Mouse (Mus musculus) frontal cortex, adult 2 months (tissue): ENCODE measurements around the gene Wfikkn2. TPM values are rescaled to one million over a fixed set of nuclear protein-coding genes. Genes with fewer than 3 reads are reported as not detected.
A peak's percentile ranks its signal among the peaks of the same experiment; 100 is the strongest.

Source experiments
- DNase-seq, 2 experiments: peaks; one replicate each; pipeline ENCODE4 v3.0.0; 2022; ENCODE audit warnings: low spot score in 1 of 2; ENCODE audit errors: extremely low spot score in 1 of 2
- polyA plus RNA-seq: library from polyadenylated mRNA; depleted of rRNA; stranded (reverse); fragments of >200 nt; gene quantifications from 2 replicates; pipeline ENCODE4 v1.2.3, GENCODE M21; 2012

The Wfikkn2 gene
- polyA plus RNA-seq, 1 experiment, result 1.3 TPM

- DNase-seq, result peak in 1 of 2 experiments; percentile 72
These were observed 19.5 kb upstream of the Wfikkn2 start for GRCm38 (mm10) chr11:94265134-94265785.

GRCm38 (mm10) chr11:94261585-94262370 is 16.0 kb upstream of the Wfikkn2 start:
- DNase-seq, result no peak

- no peak for DNase-seq
These were observed 14.0 kb upstream of the Wfikkn2 start for GRCm38 (mm10) chr11:94259814-94260213.

- DNase-seq, result no peak
These were observed 12.2 kb upstream of the Wfikkn2 start for GRCm38 (mm10) chr11:94257987-94258386.

GRCm38 (mm10) chr11:94255733-94256132 is 9.9 kb upstream of the Wfikkn2 start:
- no peak for DNase-seq

GRCm38 (mm10) chr11:94253691-94254090 is 7.9 kb upstream of the Wfikkn2 start:
- no peak for DNase-seq

- DNase-seq, result no peak
These were observed 7.4 kb upstream of the Wfikkn2 start for GRCm38 (mm10) chr11:94253156-94253555.

- no peak for DNase-seq
These were observed 920 bp upstream of the Wfikkn2 start for GRCm38 (mm10) chr11:94246789-94247061.

- no peak for DNase-seq
These were observed 1.4 kb downstream of the Wfikkn2 start for GRCm38 (mm10) chr11:94244385-94244784.

DNA sequence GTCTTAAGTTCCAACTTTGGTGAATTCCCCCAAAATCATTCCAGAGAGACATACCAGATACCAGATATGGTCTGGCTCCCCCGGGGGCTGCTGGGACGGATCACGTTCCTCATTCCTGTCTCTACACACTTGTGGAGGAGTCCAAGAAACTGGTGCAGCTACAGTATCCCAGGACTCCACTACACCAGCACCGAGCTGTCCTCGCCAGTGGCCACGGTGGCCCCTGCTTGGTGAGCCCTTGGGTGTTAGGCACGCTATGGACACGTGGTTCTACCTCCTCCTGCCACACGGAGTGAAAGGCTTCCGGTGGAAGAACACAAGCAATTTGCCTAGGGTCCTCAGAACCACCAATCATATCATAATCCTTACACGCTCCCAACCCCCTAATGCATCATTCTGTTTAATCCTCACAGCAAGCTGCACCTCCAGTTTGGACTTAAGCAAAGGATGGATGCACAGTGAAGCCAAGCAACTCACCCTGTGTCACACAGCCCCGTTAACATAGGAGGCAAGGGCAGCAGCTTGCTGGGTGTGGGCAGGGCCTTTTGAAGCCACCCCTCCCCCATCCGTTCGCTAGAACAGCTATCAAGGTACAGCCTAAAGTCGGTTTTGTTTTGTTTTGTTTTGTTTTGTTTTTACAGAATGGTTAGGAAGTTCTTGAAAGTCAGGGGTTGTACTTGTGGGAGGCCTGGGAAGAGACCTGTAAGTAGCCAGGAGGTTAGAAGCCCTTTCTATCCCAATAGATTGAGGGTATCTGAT is 2.2 kb downstream of the Wfikkn2 start:
- no peak for DNase-seq

DNA sequence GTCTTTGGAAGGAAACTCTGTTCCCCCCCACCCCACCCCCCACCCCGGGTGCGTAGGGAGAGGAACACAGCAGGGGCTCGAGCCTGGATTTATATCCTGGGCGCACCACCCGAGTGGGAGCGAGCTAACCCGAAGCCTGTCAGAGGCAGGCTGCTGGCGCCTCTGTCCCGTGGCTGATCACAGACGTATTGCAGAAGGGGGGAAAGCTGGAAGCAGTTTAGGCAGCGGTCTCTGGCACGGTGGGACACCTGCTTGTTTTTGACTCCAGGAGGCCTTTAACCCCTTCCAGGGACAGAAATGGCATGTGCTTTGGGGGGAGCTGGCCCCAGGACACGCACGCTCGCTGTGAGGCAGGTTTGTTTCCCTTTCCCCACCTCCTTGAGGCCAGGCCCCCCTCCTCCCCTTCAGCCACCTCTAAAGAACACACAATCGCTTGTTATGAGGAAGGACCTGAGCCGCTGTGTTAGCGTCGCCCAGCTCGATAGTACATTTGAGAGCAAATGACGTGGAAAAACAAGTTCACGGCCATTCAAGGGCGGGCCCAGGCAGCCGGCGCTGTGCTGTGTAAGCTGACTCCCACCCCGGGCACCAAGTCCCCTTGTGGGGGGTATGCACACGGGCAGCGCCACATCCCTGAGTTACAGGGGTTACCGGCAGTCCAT is 2.9 kb downstream of the Wfikkn2 start:
- no peak for DNase-seq

DNA sequence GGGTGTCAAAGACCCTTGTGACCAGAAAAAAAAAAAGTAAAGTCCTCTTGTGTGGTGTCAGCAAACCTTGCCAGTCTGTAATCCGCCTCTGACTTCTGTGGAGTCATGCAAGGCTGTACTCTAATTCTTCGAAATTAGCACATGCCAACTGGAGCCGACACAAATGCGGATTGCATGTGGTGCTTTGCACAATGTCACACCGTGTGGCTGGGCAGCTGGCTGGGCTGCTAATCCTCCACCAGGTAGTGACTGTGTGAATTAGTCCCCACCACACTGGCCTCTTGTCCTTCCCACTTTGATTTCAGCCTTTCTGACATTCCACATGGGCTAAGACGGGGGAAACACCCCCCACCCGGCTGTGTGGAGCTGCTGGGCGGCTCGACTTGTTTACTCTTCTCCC is 6.1 kb downstream of the Wfikkn2 start:
- no peak for DNase-seq

GRCm38 (mm10) chr11:94238786-94239185 is 7.0 kb downstream of the Wfikkn2 start:
- DNase-seq, result no peak

DNA sequence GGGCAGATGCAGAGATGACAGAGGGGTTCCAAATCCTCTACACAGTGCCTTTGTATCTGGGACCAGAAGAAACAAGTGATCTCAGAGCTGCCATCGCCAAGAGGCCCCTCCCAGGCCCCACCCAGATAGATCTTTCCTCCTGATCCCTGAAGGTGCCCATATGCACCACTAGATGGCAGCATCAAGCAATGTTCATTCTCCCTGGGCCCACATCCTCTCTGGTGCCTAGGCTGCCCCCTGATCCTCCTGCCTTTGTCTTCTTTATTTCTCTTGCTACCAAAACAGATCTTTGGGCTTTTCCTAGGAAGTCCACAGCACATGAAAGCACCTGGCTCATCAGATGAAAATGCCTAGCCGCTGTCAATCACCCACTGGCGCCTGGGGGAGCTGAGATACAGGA is 9.7 kb downstream of the Wfikkn2 start:
- DNase-seq, result peak; percentile 66 to 90

DNA sequence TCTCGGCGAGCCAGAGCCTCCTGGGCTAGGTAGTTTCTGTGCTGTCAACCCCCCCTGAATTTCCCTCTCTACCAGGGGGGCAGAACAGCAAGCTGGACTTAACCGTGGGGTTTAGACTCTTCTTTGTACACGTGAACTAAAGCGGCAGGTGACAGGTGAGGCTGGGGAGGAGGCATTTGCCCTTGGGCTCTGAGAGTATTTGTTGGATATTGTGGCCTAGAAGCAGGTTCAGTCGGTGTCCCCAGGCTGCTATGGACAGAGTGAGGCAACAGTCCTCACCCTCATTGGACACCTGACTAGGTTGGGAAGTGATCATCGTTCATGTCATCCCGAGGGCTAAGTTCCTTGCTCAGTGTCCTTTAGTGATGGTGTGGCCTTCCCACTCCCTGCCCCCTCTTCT is 10.9 kb downstream of the Wfikkn2 start:
- no peak for DNase-seq

DNA sequence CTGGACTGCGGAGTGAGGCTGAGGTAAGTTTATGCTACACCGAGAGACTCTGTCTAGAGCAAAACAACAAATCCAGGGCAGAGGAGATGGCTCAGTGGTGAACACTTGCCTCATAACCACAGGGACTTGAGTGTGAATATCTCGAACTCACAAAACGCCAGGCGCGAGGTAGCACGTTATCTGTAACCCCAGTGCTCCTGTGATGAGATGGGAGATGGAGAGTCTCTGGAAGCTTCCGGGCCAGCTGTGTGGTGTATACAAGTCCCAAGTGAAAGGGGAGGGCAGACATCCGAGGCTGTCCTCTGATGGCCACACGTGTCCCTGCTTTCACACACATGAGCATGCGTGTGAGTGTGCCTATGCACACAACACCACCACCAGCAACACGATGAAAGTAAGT is 11.4 kb downstream of the Wfikkn2 start:
- no peak for DNase-seq

DNA sequence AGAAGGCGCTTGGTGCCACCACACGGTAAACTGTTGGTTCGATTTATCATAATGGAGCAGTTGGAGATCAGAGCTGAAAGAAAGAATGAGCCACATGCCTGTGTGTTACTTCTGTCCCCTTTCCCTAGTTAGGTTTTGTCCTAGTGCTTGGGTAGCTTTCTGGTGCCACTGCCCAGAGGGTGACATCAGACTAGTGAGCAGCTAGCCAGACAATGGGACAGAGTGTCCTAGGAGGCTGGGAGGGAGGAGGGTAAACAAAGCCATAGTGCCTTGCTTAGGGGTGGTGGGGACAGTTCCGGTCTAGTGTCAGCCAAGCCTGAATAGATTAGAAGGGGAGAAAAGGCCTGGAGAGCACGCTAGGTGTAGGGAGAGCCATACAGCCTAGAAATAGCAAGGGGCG is 12.4 kb downstream of the Wfikkn2 start:
- no peak for DNase-seq

DNA sequence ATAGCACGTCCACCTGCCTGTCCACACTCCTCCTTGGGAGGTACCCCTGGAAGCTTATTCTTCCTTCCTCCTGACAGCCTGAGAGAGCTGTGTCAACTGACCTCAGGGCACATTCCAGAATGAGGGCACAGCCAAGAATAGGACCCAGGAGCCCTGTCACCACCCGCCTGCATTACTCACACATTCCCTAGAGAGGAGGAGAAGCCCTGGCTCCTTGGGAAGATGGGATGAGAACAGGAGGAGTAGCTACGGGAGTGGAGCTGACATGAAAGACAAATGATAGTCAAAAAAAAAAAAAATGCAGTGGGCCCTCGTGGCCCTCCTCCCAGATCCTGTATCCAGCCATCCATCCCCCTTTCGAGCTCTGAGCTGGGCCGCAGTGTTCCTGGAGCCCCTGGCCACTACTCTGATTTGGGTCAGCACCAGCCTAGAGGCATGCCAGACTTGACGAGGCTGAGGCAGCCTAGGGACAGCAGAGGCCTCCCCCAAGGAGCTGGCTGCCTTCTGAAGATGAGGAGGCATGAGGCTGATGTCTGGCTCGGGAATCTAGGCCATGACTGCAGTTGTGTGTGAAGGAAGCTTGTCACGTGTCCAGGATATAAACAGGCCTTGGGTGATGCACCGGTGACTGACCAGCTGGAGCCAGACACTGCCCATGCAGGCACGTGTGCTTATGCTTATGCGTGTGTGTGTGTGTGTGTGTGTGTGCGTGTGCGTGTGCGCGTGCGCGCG is 13.8 kb downstream of the Wfikkn2 start:
- DNase-seq, result peak in 1 of 2 experiments; percentile 41

DNA sequence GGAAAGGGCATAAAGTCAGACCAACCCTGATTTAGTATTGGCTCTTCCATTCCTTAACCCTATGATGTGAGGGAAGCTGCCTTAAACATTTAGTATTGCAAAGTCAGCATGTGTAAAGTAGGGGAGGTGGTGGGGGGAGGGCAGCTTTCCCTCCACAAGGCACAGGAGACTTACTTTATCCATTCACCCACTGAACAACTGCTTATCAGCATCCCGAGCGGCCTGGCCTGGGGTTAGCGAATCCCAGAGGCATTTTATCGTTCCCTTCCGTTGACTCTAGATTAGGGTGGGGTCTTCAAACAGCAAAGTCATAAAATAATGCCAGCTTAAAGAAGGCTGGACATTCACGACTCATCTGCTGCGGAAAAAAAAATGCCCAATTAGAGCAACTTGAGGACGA is 15.6 kb downstream of the Wfikkn2 start:
- DNase-seq, result no peak

DNA sequence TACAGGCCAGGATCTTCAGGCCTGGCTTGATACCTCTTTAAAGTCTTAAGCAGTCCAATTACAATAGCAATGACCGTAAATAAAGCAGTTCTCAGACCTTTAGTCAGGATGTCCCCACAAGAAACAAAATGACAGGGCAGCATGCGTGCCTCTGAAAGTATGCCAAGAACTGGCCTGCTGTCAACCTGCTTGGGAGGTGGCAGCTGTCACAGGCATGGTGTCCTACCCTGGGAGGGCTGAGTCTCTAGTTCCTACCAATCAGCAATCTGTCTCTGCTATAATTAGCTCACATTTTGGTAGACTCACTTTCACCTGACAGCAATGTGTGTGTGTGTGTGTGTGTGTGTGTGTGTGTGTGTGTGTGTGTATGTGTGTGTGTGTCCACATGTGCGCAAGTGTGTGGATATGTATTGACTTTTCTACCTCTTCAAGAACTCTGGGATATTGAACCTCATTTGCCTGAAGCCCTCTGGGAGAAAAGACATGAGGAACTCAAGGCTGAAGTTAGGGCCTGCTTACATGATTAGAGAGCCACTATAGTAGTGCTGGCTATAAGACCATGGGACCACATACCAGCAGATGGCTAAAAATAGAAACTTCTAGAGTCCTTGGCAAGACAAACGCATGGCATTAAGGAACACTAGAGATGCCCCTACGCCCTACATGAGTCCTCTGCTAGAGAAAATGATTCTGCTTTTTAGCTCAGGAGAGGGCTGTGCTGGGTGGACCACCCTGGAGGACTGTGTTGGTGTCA is 16.4 kb downstream of the Wfikkn2 start:
- DNase-seq, result no peak
